Mouse (Mus musculus): ENCODE measurements around the gene Arf4. TPM values are rescaled to one million over a fixed set of nuclear protein-coding genes. Genes with fewer than 3 reads are reported as not detected.

The Arf4 gene
- total RNA-seq, 2 experiments from 2014 or later: 17.3 to 143 TPM

Other genes with a start within 250 kb of the Arf4 start
- gene Slmap, start 103.1 kb upstream of the Arf4 start, total RNA-seq (2015; ENCODE audit: low replicate concordance): 32.4 and 47.4 TPM in 2 replicates
- 55.1 and 79.7 TPM in 2 replicates for gene Slmap, start 103.1 kb upstream of the Arf4 start, total RNA-seq (2017; ENCODE audit: low replicate concordance)
- gene Dennd6a, start 64.2 kb upstream of the Arf4 start, total RNA-seq (2015; ENCODE audit: low replicate concordance): 19.8 and 36.0 TPM in 2 replicates
- 24.9 and 31.7 TPM in 2 replicates for gene Dennd6a, start 64.2 kb upstream of the Arf4 start, total RNA-seq (2017; ENCODE audit: low replicate concordance)
- gene Pde12, start 31.8 kb downstream of the Arf4 start, total RNA-seq (2015; ENCODE audit: low replicate concordance): 2.2 and 5.4 TPM in 2 replicates
- gene Pde12, start 31.8 kb downstream of the Arf4 start, total RNA-seq (2017; ENCODE audit: low replicate concordance): 5.9 and 7.4 TPM in 2 replicates
- 1.4 TPM in 1 of 2 replicates, not detected in the other for gene Dnah12, start 55.2 kb downstream of the Arf4 start, total RNA-seq (2015; ENCODE audit: low replicate concordance)
- under 0.01 TPM in 1 of 2 replicates, not detected in the other for gene Dnah12, start 55.2 kb downstream of the Arf4 start, total RNA-seq (2017; ENCODE audit: low replicate concordance)

Data from erythroid progenitor cell, adult 5-6 weeks (primary cell).